Mouse (Mus musculus) hindlimb bud, embryonic 11.5 days (tissue): ENCODE data around the gene H2-DMb2.
"Not testable (repeated sequence)": the region's sequence is repeated elsewhere in the genome, so short reads cannot be mapped to it uniquely, and the experiment has no call there.

ENCODE experiments used
- DNase-seq: peaks from one replicate; pipeline ENCODE4 v3.0.0-alpha.2; 2012; ENCODE audit warnings: low read depth, low spot score; ENCODE audit errors: extremely low spot score

H2-DMb2 gene

DNA sequence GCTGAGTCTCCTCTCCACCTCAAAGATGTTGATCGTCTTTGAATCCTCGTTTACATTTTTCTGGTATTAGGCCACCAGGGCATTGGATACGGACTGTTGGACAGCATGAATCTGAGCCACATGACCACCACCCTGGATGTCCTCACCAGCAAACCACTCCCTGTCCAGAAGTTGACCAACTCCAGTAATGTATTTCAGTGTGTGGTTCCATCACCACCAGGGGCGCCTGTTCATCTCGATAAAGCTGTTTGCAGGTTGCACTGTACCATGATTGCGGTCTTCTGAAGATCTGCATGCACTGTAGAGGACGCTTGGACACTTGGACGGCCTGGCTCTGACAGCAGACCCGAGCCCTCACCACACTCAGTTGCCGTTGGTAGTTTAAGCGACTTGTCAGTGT lies 9.8 kb upstream of the H2-DMb2 start:
- no peak for DNase-seq

DNA sequence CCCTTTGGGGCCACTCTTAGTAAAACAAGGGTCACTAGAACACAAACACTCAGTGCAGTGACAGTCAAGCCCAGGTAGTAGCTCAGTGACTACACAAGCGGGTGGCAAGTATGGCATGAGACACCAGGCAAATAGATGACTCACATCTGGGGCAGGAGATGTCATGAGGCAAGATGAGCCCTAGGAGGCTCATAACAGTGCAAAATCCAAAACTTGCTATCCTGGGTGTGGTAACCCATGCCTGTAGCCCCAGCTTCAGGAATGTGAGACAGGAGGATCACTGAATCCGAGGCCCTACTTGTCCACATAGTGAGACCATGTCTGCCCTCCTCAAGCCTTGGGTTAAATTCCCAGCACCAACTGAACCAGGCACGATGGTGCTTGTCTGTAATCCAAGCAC lies 8.7 kb upstream of the H2-DMb2 start:
- no peak for DNase-seq

DNA sequence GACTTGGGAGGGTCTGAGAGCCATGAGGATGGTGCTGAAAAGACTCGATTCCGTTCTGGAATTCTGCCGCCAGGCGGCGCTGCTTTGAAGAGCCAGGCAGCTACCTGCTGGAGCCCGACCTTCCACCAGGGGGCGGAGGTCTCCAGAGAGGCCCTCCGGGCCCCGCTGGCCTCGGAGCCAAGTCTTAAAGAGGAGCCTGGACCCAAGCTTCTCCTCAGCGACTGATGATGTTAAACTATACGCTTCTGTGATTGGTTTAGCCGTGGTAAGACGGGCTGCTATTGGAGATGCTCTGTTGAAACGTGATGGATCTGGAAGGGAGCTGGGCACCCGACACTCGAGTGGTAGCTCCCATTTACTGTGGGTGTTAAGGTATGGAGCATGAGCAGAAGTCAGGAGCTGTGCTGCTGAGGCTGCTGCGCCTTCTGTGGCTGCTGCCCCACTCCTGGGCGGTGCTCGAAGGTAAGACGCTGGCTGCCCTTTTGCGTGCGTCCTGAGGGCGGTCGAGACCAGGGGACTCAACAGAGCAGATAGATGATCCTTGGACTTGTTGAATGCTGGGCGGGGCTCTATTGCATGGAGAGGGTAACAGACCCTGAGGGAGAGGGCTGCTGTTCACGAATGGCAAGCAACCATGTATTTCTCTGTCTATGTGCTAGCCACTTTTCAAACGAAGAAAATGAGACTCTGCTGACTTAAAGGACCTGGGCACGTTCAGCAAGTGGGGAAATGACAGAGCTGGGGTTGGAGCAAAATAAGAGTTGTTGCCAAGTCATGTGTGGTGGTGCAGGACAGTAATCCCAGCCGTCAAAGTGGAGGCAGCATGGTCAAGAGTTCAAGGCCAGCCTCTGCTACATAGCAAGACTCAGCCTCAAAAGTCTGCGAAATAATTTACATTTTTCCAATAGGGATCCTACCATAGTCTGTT lies 7.5 kb upstream of the H2-DMb2 start:
- peak; percentile 100 for DNase-seq

DNA sequence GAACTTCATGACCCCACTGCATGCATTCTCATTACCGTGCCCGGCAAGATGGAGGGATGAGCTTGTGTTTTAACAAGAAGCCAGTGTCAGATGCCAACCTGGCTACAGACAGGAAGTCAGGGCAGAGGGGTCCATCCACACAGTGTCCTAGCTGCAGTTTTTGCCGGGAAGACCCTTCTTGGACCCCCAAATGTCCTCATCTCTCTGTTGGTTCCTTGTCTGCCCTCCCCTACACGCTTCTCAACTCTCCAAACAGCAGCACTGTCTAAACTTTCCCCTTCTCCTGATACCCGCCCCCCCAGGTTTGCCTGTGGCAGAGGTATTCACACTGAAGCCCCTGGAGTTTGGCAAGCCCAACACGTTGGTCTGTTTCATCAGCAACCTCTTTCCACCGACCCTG lies 5.5 kb upstream of the H2-DMb2 start:
- no peak for DNase-seq

DNA sequence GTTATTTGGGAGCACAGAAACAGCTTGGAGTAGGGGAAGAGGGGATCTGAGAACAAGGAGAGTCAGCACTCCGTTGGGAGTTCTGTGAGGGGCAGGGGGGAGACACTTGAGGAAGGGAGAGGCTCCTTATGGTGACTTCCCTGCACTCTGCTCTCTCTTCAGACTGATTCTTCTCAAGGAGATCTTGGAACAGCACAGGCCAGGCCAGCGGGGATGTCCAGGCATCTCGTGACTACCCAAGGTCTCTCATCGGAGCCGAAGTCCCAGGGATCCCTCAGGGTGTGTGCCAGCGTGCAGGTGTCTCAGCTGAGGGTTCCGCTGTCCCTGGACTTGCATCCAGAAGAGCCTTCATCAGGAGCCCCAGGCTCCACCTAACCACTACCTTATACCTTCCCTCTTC lies 4.5 kb upstream of the H2-DMb2 start:
- DNase-seq: no peak

DNA sequence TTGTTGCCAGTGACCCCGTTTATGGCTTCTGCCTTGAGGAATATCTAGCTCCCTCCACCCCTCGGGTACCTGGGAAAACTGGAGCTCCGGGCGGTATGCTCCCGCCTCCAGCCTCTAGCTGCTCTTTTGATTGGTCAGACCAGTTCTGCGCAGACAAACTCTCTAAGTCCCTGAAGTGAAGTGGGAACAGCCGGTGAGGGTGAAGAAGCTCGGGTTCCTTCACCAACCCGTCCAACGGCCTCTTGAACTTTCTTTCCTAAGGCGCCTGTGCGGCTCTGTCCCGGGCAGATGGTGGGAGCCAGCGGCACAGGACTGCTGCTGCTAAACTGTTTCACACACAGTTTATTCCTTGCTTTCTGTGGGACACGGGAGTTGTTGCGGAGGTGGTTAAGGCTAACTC lies 3.7 kb upstream of the H2-DMb2 start:
- DNase-seq: no peak

DNA sequence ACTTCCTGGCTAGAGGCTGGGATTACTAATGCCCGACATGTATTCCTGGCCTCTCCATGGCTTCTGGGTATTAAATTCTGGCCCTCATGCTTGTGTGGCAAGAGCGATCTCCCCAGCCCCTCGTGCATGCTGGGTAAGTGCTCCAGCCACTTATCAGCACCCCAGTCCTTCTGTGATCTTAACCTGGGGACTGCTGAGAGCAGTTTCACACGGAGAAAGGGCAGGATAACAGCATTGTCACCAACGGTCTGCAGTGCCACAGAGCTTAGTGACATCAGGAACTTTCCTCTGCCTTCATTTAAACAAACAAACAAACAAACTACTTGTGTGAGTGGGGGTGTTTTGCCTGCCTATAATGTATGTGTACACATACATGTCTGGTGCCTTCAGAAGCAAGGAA lies 2.9 kb upstream of the H2-DMb2 start:
- no peak for DNase-seq

DNA sequence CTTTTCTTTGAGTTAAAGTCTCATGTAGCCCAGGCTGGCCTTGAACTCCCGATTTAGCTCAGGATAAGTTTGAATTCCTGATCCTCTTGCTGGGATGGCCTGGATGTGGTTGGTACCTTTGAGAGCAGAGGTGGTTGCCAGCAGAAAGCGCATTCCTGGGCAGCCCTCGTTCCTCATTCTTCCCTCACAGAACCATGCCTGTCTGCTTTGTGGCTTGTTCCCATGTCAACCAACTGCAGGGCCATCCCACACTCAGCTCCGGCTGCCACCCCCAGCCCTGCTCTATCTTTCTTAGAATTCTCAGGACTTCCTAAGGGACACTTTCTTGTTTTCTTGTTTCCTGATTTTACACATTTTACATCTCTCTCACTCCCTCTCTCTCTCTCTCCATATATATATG lies 1.7 kb upstream of the H2-DMb2 start:
- no peak for DNase-seq

DNA sequence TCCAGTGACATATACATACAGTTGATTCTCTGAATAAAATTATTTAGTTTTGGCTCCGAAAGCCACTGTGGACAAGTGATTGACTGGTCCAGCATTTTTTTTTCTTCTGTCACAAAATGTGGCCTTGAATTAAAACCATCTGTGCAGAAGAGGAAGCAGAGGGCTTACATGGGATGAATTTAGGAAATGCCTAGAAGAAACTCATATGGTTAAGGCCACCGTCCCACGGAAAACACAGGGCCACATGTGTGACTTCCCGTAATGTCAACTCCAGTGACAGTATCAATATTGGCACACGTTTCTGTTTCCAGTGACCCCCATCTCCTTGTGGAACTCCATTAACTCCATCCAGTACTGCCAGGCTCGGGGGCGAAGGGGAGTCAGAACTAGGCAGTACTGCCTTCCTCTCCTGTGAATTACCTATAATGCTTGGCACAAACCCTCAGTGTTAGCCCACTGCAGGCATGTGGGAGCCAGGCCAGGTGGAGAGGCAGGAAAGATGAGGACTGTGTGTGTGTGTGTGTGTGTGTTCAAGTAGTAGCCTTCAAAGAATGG lies 574 bp upstream of the H2-DMb2 start:
- no peak for DNase-seq

DNA sequence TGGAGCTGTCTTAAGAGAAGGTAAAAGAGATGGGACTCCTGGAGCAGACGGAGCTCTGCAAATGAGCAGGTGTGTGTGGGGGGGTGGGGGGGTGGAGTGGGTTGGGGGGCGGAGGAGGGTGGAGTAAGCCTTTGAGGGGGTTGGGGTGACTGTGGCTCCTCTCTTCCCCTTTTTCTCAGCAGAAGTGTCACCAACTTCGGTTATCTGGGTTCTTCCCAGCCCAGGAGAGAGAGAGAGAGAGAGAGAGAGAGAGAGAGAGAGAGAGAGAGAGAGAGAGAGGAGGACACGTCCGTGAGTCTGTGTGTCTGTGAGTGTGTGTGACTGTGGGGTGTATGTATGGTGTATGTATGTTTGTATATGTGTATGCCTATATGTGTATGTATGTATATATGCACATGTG lies 354 bp downstream of the H2-DMb2 start:
- DNase-seq: no peak

DNA sequence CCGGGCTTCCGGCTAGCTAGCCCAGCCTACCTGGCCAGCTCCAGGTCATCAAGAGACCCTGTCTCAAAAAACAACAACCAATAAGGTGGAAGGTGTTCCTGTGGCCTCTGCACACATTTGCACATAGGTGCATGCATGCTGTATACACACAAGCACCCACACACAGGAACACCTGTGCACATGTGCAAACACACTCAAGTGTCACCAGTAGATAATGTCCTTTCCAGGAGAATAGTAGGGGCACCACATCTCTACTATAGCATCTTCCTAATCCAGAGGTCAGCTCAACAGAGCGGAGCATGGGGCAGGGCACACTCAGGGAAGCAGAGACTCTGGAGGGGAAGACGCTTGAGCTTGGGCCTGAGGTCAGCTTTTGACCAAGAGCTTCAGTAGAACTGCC lies 1.1 kb downstream of the H2-DMb2 start:
- not testable (repeated sequence) for DNase-seq

DNA sequence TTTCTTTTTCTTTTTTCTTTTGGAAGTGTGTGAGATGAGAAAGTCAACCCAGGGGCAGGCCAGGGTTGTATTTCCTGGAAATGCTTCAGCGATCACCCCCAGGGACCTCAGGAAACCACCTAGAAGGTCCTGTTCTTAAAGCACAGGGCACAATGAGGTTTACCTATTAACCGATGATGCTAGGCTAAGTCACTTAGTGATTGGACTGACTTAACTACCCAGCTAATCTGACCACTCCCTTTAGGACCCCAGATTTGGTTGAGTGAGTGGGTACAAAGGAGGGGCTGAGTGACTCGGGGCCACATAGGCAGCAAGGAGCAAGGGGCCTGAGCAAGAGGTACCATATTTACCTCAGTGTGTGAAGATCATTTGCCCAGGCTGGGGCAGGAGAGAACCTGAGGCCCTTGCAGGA lies 1.9 kb downstream of the H2-DMb2 start:
- DNase-seq: no peak

DNA sequence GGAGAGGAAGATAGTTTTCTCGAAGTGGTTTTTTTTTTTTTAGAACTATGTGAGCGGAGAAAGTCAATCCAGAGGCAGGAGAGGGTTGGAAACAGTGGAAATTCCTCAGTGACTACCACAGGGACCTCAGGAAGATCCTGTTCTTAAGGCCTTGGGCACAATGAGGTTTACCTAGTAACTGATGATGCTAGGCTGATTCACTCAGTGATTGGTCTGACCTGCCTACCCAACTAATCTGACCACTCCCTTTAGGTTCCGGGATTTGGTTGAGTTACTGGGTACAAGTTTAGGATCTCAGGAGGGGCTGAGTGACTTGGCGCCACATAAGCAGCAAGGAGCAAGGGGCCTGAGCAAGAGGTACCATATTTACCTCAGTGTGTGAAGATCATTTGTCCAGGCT lies 9.8 kb downstream of the H2-DMb2 start, which contains the start of gene H2-DMb1:
Gene H2-DMb1 (plus strand): TSS at position 150 of the 400 bp plus-strand sequence.
- no peak for DNase-seq

DNA sequence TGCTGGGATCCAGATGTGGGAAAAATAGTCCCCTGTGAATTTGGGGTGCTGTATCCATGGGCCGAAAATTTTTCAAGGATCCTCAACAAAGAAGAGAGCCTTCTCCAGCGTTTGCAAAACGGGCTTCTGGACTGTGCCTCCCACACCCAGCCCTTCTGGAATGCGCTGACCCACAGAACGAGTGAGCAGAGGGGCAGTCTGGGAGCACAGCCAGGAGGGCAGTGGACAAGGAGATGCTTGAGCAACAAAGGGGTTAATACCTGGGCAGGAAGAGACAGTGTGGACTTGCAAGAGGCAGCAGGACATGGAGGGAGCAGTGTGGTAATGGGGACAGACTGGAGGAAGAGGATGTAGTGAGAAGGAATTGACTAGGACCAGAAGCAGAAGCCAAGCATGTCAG lies 12.4 kb downstream of the H2-DMb2 start:
- no peak for DNase-seq

DNA sequence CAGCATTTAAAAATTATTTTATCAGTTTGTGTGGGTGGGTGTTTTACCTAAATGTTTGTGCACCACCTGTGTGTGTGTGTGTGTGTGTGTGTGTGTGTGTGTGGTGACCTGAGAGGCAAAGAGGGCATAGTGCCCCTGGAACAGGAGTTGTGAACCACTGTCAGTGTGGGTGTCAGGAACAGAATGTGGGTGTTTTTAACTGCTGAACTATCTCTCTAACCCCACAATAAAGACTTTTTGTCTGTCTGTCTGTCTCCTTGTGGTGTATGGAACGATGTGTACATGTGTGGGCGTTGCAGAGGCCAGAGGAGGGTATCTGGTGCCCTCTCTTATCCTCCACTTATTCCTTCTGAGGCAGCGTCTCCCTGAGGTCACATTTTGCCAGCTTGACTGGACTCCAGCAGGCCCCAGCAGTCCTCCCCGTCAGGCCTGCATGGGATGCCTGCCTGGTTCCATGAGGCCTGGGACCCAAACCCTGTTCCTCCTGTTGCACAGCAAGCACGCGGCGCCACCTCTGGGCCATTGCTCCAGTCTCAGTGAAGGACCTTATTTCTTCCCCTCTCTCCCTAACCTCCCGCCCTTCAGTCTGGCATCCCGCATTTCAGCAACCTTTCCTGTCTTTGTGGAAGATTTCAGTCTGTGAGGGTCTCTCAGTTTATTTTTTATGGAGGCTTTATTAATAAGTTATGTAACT lies 21.2 kb downstream of the H2-DMb2 start:
- DNase-seq: no peak

DNA sequence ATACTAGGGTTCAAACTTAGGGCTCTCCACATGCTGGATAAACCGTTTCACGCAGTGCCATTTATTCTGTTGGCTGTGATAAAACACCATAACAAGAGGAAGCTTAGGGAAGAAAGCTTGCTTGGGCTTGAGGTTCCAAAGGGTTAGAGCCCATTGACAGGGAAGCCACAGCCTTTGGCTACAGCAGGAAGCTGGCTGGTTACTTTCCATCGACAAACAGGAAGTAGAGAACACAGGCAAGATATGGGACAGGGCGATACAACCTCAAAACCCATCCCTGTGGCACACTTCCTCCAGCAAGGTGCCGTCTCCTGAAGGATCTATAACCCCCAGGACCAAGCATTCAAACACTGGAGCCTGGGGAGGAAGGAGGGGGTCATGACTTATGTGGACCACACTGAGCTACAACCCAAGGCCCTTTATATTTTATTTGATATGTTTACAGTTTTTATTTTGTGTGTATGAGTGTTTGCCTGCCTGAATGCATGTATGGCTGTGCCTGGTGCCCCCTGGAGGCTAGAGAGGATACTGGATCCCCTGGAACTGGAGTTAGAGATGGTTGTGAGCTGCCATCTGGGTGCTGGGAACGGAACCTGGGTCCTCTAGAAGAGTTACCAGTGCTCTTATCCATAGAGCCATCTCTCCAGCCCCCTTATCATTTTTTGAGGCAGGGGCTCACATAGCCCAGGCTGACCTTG lies 22.1 kb downstream of the H2-DMb2 start:
- DNase-seq: no peak

DNA sequence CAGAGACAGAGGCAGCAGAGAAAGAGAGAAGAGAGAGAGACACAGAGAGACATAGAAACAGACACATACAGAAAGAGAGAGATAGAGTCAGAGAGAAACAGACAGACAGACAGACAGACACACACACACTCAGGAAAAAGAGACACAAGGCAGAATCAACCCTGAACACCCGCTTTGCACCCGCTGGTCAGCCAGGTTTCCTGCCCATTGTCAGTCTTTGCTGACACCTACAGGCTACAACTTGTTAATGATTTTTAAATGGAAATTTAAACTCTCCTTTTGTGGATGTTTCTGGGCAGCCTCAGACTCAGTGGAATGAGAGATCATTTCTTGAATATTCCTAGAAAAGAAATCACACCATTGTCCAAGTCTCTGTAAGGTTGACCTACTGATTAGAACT lies 26.2 kb downstream of the H2-DMb2 start:
- no peak for DNase-seq

DNA sequence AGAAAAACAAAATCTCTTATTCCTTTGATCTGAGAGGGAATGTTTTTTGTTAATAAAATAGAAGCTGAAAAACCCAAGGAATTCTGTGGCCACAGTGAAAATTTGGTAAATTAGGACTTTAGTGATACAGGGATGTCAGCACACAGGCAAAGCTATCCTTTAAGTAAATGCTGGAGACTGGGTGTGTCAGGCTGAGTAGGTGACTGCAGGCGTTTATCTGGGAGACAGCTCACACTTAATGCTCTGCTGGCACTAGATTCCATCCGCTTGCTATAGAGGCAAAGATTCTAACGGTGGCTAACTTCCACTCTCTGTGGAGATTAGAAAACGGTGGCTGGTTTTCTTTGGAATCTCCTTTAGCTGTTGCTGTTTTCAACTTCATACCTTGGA lies 27.4 kb downstream of the H2-DMb2 start:
- no peak for DNase-seq

DNA sequence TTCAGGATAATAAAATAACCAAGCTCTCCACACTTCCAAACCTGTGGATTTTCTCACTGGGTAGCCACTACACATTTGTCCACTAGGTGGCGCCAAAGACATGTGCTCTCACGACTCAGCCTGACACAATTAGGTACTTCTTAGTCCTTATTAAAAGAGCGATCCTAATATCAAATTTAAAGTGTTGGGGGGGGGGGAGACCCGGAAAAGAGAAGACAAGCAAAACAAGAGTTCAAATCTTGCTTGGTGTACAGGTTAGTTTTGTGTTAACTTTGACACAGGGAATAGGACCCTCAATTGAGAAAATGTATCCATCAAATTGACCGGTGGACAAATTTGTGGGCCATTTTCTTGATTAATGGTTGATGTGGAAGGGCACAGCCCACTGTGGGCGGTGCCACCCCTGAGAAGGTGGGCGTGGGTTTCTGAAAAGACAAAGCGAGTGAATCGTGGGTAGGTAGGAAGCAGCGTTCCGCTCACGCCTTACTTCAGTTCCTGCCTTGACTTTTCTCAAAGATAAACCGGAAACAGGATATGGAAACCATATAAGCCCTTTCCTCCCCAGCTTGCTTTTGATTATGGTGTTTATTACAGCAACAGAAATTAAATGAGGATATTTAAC lies 27.9 kb downstream of the H2-DMb2 start:
- peak; percentile 44 for DNase-seq

DNA sequence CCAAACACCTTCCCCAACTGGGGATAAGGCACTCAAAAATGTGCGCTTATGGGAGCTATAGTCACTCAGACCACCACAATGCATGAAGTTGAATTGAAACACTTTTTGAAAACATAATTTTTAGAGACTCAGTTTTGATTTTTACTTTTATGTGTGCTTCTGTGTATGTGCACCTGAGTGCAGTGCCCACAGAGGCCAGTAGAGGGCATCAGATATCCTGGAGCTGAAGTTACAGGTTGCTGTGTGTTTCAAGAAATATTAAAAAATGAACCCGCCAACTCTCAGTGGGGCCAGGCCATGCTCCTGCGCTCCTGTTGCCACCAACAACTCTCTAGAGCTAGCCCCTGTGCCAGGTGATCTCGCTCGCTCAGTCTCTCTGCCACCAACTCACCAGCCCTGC lies 29.4 kb downstream of the H2-DMb2 start:
- DNase-seq: no peak

DNA sequence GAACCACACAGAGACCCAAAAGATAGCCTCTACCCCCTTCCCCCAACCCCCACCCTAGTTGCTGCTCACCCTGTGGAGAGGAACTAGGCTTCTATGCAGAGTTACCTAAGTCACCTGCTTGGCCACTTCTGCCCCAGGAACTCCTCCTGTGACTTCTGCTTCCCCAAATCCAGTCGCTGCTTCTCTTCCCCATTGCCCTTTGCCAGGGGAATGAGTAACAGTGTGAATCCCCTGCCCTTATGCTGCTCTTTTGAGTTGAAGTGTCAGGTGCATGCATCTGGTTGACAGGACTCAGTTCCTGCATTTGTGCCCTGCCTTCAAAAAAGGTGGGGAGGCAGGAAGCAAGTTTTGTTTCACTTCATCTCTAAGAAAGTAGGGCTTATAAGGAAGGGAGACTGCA lies 31.0 kb downstream of the H2-DMb2 start:
- no peak for DNase-seq
